Mouse (Mus musculus) CD4-positive, CD25-positive, alpha-beta regulatory T cell, adult 4 months (primary cell): ENCODE results near the gene Znfx1. TPM values are rescaled to one million over a fixed set of nuclear protein-coding genes. Genes with fewer than 3 reads are reported as not detected.
"Not testable (repeated sequence)": the region's sequence is repeated elsewhere in the genome, so short reads cannot be mapped to it uniquely, and the experiment has no call there.

Source experiments
- ATAC-seq: one replicate; pipeline ENCODE4 v1.8.0; 2017
- polyA plus RNA-seq, 2 experiments: library from polyadenylated mRNA; unstranded; fragments of 100-300 nt; shearing (Covaris generic); gene quantifications; one replicate each; pipeline ENCODE4 v1.2.1; 2017

The Znfx1 gene
- polyA plus RNA-seq, 2 experiments from 2014 or later, result 18.1 to 27.6 TPM

- ATAC-seq, result no peak
Measured at GRCm38 (mm10) chr2:167048698-167049358, 14.0 kb downstream of the Znfx1 start.

- no peak for ATAC-seq
Measured at GRCm38 (mm10) chr2:167048223-167048622, 14.6 kb downstream of the Znfx1 start.

DNA sequence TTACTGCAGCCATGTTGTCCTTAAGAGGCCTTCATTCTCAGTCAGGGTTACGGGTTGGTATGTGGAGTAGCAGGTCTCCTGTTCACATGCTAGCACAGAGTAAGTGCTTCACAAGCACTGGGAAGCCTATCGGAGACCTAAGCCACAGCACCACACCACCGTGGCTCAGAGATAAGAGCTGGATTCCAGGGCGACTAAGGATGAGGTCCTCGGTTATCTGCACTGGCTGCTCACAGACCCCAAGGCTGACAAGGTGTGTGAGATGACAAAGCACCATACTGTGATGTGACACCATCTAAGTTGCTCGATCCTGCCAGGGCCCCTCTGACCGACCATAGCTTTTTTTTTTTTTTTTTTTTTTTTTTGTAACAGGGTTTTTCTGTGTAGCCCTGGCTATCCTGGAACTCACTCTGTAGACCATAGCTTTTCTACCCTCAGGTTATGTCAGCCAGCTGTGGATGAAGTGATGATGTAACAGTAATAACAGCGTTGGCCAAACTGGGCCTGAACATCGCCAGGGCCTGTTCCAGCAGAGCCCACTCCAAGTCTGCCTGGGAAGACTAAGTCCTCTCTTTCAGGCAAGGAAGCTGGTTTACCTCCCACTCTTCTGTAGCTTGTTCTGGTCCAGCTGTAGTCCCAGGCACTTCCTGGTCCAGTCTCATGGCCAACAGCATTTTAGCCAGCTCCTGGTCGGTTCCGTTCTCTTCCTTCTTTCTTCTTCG lies 19.3 kb downstream of the Znfx1 start:
- ATAC-seq, result no peak

DNA sequence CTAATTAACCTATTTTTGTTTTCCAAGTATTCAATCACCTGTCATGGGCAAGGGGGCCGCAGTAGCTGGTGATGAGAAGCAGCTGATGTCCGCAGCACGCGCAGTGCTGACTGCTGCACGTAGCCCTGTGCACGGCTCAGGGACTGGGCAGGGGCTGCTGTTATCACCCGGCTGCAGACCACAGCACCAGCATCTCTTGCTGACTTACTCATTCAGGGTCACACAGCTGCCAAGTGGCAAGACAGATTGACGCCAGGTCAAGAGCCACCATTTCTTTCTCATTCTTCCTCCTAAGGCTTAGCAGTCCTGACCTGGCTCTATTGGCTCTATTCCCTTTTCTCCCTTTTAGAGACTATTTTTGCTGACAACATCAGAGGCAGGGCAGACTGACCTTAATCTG lies 23.4 kb downstream of the Znfx1 start:
- no peak for ATAC-seq

GRCm38 (mm10) chr2:167038716-167039115 lies 24.1 kb downstream of the Znfx1 start:
- no peak for ATAC-seq

GRCm38 (mm10) chr2:167038297-167038696 lies 24.5 kb downstream of the Znfx1 start:
- no peak for ATAC-seq

DNA sequence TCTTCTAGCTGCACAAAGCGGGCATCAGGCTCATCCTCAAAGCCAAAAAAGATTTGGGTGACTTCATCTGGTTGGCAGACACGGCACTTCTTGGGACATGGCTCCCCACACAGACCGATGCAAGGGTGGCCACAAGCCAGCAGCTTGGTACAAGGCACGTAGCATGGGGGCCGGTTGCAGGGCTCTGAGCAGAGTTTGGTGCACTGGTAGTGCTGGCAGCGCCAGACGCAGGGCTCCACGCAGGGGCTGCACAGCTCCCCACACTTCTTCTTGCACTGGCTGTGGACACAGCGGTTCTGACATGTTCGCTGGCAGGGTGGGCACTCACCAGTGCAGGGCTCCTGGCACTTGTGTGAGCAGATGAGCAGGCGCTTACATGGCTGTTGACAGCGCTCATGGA lies 25.1 kb downstream of the Znfx1 start:
- ATAC-seq, result no peak

GRCm38 (mm10) chr2:167030507-167030906 lies 32.3 kb downstream of the Znfx1 start:
- no peak for ATAC-seq

GRCm38 (mm10) chr2:167028553-167028952 lies 34.3 kb downstream of the Znfx1 start:
- no peak for ATAC-seq

DNA sequence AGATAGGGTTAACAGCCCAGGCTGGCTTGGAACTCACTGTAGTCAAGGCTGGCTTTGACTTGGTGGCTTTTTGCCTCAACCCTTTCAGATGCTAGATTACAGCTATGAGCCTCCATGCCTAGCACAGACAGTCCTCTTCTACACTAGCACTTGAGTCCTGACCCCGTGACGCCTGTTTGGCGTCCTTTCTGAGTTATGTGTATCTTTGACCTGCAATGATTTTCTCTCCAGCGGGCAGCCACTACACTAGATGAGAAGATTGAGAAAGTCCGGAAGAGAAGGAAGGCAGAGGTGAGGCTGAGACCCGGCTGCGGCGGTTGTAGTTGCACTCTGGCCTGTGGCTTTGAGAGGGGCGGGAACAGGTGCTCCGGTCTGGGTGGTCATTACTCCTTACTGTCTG lies 43.4 kb downstream of the Znfx1 start:
- ATAC-seq, result no peak

DNA sequence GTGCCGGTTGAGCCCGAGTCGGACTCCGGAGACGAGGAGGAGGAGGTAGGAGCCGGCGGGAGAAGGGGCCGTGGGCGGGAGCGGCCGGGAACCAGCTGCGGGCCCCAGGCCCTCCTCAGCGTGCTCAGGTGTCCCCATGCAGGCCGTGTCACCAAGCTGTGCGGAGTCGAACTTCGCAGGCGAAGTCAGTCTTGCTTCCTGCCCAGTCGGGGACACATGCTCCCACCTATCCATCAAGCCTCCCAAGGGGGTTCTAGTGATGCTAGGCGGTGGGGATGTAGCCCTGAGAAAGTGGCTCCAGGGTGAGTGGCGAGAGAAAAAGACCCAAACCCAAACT lies 47.5 kb downstream of the Znfx1 start:
- peak; percentile 52 for ATAC-seq

DNA sequence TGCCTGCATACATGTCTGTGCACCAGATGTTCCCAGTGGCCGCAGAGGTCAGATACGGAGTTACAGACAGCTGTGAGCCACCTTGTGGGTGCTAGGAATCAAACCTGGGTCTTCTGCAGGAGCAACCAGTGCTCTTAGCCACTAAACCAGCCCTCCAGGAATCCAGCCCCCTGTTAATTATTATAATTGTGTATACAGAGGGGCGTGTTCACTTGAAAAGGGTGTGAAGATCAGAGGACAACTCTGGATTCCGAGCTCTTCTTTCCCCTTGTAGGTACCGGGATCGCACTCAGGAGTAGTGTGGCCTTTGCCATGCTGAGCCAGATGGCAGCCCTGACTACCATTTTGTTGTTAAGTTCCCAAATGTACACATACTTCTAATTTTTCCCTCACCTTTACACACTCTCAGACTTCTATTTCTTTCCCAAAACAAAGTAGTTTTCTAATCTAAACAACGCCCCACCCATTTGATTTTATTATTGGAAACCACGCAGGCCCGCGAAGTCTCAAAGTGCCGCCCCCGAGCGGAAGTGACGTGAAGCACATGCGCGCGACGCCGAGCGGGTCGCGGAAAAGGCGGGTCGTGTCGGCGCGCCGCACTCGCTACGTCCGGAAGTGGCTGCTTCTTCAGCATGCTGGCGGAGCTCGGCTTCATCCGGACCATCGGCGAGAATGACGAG lies 48.0 kb downstream of the Znfx1 start, which contains the start of gene Ddx27:
TSS of gene Ddx27 (plus strand) at position 492 of the 680 bp plus-strand sequence.
- ATAC-seq, result peak; percentile 95

DNA sequence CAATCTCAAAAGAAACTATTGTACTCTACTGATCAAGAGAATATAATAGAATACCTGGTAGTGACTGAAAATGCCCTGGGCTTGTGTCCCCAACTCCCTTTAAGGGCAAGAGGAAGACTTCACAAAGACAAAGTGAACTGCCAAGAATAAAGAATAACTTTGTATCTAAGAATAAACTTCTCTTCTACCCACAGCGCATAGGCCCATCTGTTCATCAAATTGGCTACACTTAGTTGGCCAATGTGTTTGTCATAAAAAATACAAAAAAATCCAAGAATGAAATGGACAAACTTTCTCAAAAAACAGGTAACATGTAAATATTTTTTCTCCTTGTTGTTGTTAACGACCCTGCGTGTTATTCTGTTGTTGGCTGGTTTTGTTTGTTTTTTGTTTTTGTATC lies 52.3 kb downstream of the Znfx1 start:
- no peak for ATAC-seq

DNA sequence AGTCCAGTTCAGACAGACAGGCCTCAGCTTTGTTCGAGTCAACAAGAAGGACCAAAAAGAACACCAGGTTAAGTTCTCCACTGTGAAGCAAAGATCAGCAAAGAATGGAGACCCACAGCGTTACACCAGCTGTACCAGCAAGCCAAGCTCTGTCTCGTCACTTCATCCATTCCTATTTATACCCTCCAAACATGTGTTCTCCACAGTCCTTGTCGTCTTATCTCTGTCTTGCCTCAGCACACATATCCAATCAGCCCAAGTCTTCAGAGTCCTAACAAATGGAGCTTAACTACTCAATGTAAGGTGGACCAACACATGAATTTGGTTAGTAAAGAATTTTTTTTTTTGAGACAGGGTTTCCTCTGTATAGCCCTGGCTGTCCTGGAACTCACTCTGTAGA lies 53.3 kb downstream of the Znfx1 start:
- no peak for ATAC-seq

DNA sequence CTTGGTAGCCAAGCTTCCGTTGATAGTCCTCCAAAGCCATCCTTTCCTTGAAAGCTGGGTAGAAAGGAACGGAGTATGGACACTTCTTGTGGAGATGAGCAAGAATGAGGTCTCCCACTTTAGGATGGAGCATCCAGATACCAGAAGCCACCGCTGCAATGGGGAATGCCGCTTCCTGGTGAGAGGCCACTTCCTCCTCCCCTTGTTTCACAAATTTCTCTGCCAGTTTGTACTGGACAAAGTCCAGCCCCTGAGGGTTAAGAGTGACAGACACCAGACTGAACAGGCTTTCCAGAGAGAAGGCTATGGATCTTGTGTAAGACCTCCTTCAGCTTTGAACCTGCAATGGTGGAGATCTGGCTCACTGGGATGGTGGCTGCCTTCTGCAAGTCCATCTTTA lies 55.2 kb downstream of the Znfx1 start:
- ATAC-seq, result not testable (repeated sequence)

DNA sequence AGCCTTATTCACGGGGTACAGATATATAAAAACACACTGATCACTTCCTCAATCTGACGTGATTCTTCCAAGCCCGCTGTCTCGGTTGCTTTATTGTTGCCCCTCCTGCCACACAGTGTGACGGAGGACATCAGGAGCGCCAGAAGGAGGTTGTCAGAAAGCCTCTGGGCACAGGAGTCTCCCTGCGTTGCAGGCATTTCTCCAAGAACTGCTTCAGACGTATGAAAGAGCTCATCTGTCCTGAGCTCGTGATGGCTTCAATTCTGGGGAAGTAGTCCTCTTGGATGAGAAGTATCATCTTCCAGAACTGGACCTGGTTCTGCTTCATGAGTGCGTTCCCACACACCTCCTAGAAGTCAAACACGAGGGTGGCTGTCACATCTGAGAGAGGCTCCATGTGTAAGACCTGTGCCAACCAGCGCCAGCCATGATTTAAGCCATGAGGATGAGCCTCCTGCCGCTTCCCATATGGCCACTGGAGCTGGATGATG lies 55.8 kb downstream of the Znfx1 start:
- ATAC-seq, result no peak

GRCm38 (mm10) chr2:167006355-167006754 lies 56.5 kb downstream of the Znfx1 start:
- no peak for ATAC-seq

- ATAC-seq, result peak; percentile 91
Measured at GRCm38 (mm10) chr2:167004099-167004854, 58.5 kb downstream of the Znfx1 start.

DNA sequence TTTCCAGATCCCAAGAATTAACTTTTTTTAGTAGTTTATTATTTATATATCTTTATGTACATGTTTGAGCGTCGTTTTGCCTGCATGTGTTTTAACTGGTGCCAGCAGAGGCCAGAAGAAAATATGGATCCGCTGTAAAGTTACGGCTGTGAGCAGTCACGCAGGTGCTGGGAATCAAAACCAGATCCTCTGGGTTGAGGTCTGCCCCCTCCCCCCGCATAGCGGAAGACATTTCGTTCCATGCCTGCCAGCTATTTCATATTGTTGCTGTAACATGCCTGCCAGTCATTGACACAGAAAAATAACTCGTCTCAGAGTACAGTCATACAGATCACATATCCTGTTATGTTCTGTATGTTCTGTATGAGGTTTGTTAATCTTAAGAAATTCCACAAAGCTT lies 61.3 kb downstream of the Znfx1 start:
- no peak for ATAC-seq

- ATAC-seq, result peak; percentile 18
Measured at GRCm38 (mm10) chr2:166996533-166996894, 66.3 kb downstream of the Znfx1 start.

DNA sequence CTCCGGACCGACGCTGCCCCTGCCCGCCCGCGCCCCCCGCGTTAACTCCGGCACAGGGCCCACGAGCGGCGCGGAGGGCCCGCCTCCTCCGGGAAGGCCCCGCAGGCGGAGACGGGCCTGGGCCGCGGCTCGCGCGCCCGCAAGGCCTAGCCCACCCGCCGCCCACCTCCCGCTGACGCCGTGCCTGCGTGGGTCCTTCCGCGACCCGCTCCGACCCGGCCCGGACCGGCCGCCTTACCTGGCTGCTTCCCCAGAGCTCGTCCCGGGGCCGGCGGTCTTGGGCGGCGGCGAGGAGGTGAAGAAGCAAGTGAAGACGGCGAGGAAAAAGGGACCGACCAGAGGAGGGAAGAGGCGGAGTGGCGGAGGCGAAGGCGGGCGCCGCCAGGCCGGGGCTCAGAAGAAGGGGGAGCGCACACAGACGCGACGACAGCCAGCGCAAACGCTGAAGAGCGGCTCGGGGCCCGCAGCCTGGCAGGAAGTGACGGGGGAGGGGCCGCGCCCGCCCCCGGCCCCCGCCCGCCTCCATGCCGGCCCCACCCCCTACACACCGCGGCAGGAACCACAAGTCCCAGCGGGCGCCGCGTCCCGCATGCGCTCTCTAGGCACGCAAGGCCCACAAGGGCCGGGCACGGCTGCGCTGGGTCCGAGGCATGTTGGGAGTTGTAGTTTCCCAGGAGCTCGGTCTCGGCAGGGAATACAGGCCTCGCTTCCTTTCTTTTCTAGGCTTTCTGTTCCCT lies 66.9 kb downstream of the Znfx1 start, which contains the start of gene Stau1:
TSS of gene Stau1 (minus strand) at position 504 of the 737 bp plus-strand sequence.
- ATAC-seq, result peak; percentile 90
